Mouse (Mus musculus) limb, embryonic 12.5 days (tissue): ENCODE measurements around the gene Fhod1. TPM values are rescaled to one million over a fixed set of nuclear protein-coding genes. Genes with fewer than 3 reads are reported as not detected.

Experiments used
- ATAC-seq: fragments of 200-750 bp; cut with Nextera tagmentation; 2 replicates; pipeline ENCODE4 v1.8.0; 2017; ENCODE audit warnings: low read depth, moderate TSS enrichment; ENCODE audit not compliant: insufficient number of reproducible peaks, insufficient read depth, low FRiP score, low TSS enrichment
- H3K27ac ChIP-seq: fragments of 300-500 bp; sonication (generic); 2 replicates; pipeline ENCODE4 v1.5.1; 2016; ENCODE audit warnings: mild to moderate bottlenecking, moderate library complexity
- H3K27me3 ChIP-seq: fragments of 300-500 bp; sonication (generic); 2 replicates; pipeline ENCODE4 v1.6.1; 2016; ENCODE audit warnings: mild to moderate bottlenecking, moderate library complexity
- H3K36me3 ChIP-seq: fragments of 300-500 bp; sonication (generic); 2 replicates; pipeline ENCODE4 v1.6.1; 2016; ENCODE audit warnings: mild to moderate bottlenecking, moderate library complexity
- H3K4me1 ChIP-seq: fragments of 300-500 bp; sonication (generic); replicated peaks from 2 replicates; pipeline ENCODE4 v1.6.1; 2016
- H3K4me2 ChIP-seq: fragments of 300-500 bp; sonication (generic); 2 replicates; pipeline ENCODE4 v1.6.1; 2016; ENCODE audit warnings: mild to moderate bottlenecking, moderate library complexity
- H3K4me3 ChIP-seq: fragments of 300-500 bp; sonication (generic); replicated peaks from 2 replicates; pipeline ENCODE4 v1.5.1; 2016; ENCODE audit warnings: mild to moderate bottlenecking
- H3K9ac ChIP-seq: fragments of 300-500 bp; sonication (generic); replicated peaks from 2 replicates; pipeline ENCODE4 v1.6.1; 2016; ENCODE audit warnings: mild to moderate bottlenecking, moderate library complexity
- H3K9me3 ChIP-seq: fragments of 300-500 bp; sonication (generic); 2 replicates; pipeline ENCODE4 v1.6.1; 2016; ENCODE audit warnings: mild to moderate bottlenecking, moderate library complexity
- WGBS: fragments of 180-500 bp; shearing (Covaris S2); methylation state at CpG from one replicate; pipeline ENCODE4 v1.1.7; 2016; 5-methylcytosine and 5-hydroxymethylcytosine counted together
- polyA plus RNA-seq: library from polyadenylated mRNA; unstranded; fragments of >200 nt; fragmentation: Nextera tagmentation; extraction: Ambion mirVana; gene quantifications from 2 replicates; pipeline ENCODE4 v1.2.1, GENCODE M21; 2016

Fhod1 gene
- polyA plus RNA-seq, 1 experiment from 2014 or later: 1.6 TPM

DNA sequence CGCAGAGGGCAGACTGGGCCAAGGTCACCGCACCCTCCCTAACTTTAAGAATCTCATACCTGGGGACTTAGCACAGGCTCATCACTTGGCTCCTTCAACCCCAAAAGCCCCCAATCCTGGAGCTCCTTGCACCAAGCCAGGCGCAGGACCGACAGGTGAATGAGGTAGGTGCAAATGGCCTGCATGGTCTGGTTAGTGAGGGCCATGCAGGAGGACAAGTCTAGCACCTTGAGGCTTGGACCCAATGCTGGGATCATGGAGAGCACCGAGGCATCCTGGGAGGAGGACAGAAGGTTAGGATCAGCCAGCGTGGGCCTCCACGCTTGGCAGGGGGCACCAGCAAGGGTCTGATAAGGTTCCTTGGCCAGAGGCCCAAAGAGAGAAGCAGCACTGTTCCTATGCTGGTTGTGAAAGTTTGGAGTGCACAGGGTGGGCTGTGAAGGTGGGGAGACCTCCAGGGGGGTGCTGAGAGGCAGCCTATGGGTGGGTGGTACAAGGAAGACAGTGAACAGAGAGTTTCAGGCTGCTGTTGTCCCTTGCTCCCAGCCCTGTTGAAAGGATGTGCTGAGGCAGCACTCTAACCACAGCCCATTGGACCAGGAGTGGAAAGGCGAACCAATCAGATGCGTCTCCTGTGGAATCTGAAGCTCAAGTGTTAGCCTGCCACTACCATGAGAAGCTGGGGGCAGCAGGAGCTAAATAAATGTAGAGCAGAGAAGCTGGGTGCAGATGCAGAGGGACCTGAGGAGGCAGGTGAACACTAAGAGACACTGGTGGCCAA lies 33.9 kb downstream of the Fhod1 start:
- WGBS: 77% methylated on average over 9 of the region's 9 CpGs

DNA sequence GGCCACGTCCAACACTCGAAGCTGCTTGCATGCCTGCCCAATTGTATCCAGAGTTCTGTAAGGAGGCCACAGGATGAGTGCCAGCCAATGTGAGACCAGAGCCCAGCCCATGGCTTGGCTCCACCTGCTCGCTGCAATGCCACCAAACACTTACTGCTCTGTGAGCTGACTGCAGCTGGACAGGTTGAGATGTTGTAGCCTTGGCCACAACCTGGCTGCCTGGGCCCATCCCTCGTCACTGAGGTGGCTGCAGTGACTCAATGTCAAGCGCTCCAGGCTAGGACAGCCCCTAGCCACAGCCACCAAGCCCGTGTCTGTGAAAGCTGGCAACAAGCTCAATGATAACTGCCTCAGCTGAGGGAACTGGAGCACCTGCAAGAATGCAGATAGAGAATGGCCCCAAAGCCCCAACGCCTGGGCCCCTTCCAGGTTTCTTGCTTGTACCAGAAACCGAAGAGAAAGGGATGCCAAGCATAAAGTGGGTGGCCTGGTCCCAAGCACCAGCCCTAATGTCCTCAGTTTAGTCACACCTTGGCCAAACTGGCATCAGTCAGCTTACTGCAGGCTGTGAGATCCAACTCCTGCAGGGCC lies 34.8 kb downstream of the Fhod1 start:
- Histone ChIP-seq H3K27ac (no peak overlapping the region), H3K4me2 (no peak overlapping the region), H3K9me3 (no peaks in the 10 kb centered on the region), H3K27me3 (no peaks in the 10 kb centered on the region), H3K4me1 (no peaks in the 10 kb centered on the region), H3K9ac (no peak overlapping the region), H3K36me3 (peaks cover 96% of the 10 kb centered on the region), H3K4me3 (no peak overlapping the region)
- WGBS: 89% methylated on average over 8 of the region's 8 CpGs
- ATAC-seq: no peak

More for the DNA sequence above, 33.9 kb downstream of the Fhod1 start:
- Histone ChIP-seq H3K36me3 (peaks cover 96% of the 10 kb centered on the region), H3K9me3 (no peaks in the 10 kb centered on the region), H3K4me3 (no peak overlapping the region), H3K9ac (no peak overlapping the region), H3K27me3 (no peaks in the 10 kb centered on the region), H3K4me1 (no peaks in the 10 kb centered on the region), H3K4me2 (no peak overlapping the region), H3K27ac (no peak overlapping the region)
- ATAC-seq: no peak

DNA sequence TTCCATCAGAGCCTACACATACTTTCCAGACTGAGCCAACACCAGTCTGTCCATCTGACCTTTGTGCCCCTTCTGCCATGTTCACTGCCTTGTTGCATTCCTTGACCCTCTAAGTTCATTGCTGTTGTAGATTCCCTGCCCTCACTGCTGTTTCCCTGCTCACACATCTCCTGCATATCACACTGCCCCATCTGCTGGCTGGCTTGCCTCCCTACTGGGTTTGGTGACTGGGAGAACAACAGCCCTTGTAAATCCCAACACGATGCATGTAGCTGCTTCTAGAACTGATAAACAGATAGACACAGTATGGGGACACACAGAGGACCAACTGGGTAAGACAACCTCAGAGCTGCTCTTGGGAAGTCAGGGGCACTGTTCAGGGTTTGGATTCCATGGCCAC lies 36.0 kb downstream of the Fhod1 start:
- 86% methylated on average over 1 of the region's 1 CpGs for WGBS

DNA sequence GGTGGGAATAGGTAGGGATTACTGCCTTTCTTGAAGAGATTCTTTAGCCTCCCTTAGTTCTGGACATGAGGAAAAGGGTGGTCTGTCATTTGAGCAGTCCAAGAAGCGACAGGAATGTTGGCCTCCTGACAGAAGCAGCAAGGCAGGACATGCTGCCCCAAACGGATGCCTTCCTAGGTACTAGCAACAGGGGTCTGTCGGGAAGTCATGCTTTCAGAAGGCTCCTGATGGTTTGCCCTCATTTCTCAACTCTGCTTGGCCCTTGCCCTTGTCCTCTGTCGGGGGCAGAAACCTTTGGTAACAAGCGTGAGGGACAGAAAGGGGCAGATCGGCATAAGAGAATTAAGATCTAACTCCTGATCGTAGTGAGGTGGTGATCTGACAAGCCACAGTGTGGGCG lies 37.6 kb downstream of the Fhod1 start:
- H3K4me1 ChIP-seq: peaks cover 15% of the 10 kb centered on the region
- no peaks in the 10 kb centered on the region for H3K27me3 ChIP-seq
- H3K4me3 ChIP-seq: no peak overlapping the region
- no peak for ATAC-seq
- no peak overlapping the region for H3K4me2 ChIP-seq
- H3K27ac ChIP-seq: no peak overlapping the region
- H3K36me3 ChIP-seq: peaks cover 83% of the 10 kb centered on the region
- no peaks in the 10 kb centered on the region for H3K9me3 ChIP-seq
- 85% methylated on average over 8 of the region's 8 CpGs for WGBS
- H3K9ac ChIP-seq: no peak overlapping the region

More for the DNA sequence above, 36.0 kb downstream of the Fhod1 start:
- Histone ChIP-seq H3K4me2 (no peak overlapping the region), H3K4me1 (no peaks in the 10 kb centered on the region), H3K9me3 (no peaks in the 10 kb centered on the region), H3K4me3 (no peak overlapping the region), H3K9ac (no peak overlapping the region), H3K27me3 (no peaks in the 10 kb centered on the region), H3K36me3 (peaks cover 98% of the 10 kb centered on the region), H3K27ac (no peak overlapping the region)
- no peak for ATAC-seq

DNA sequence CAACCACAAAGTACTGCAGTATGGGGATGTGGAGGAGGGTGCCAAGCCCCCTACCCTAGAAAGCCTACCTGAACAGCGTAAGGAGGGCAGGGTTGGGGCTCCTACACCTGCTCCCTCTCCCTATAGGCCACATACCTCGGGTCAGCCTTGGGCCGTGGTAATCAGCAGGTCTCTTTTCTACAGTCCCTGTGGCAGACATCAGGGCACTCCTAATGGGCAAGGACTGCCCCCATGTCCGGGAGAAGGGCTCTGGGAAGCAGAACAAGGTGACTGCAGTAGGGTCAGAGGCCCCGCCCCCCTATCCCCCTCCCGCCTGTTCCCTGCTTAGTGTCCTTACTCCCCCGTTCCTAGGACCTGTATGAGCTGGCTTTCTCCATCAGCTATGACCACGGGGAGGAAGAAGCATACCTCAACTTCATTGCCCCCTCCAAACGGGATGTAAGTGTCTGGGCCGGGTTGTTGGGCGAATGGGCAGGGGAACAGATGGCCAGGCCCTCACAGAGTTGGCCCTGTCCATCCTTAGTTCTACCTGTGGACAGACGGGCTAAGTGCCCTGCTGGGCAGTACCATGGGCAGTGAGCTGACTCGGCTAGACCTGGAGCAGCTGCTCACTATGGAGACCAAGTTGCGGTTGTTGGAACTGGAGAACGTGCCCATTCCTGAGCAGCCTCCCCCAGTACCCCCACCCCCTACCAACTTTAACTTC lies 38.5 kb downstream of the Fhod1 start:
- H3K27ac ChIP-seq: no peak overlapping the region
- H3K4me2 ChIP-seq: no peak overlapping the region
- no peaks in the 10 kb centered on the region for H3K9me3 ChIP-seq
- H3K4me3 ChIP-seq: no peak overlapping the region
- no peaks in the 10 kb centered on the region for H3K27me3 ChIP-seq
- H3K36me3 ChIP-seq: peaks cover 82% of the 10 kb centered on the region
- no peak for ATAC-seq
- peaks cover 21% of the 10 kb centered on the region for H3K4me1 ChIP-seq
- 81% methylated on average over 15 of the region's 15 CpGs for WGBS
- H3K9ac ChIP-seq: no peak overlapping the region

DNA sequence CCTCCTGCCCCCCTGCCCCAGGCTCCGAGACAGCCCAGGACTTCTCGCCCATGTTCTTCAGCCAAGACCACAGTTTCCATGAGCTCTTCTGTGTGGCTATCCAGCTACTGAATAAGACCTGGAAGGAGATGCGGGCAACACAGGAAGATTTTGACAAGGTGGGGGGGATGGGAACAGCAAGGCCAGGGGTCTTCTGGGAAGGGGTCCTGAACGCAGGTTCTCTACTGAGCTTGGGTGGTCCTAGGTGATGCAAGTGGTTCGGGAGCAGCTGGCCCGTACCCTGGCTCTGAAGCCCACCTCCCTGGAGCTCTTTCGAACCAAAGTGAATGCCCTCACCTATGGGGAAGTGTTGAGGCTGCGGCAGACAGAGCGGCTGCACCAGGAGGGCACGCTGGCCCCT lies 39.3 kb downstream of the Fhod1 start:
- H3K9ac ChIP-seq: no peak overlapping the region
- H3K9me3 ChIP-seq: no peaks in the 10 kb centered on the region
- no peak overlapping the region for H3K4me3 ChIP-seq
- 95% methylated on average over 10 of the region's 10 CpGs for WGBS
- H3K4me2 ChIP-seq: no peak overlapping the region
- H3K4me1 ChIP-seq: peaks cover 21% of the 10 kb centered on the region
- ATAC-seq: no peak
- no peaks in the 10 kb centered on the region for H3K27me3 ChIP-seq
- H3K27ac ChIP-seq: no peak overlapping the region
- peaks cover 82% of the 10 kb centered on the region for H3K36me3 ChIP-seq

DNA sequence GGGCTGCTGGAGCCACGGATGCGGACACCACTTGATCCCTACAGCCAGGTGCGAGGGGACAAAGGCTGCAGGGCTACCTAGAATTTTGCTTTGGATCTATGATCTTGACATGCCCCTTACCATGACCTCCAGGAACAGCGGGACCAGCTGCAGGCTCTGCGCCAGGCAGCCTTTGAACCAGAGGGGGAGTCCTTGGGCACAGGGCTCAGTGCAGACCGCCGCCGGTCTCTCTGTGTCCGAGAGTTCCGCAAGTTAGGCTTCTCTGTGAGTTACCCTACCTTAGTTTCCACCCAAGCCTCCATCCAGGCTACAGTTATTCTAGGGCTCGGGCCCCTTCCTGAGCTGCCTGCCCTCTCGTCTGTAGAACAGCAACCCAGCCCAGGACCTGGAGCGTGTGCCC lies 40.1 kb downstream of the Fhod1 start:
- H3K9ac ChIP-seq: no peak overlapping the region
- H3K4me1 ChIP-seq: peaks cover 21% of the 10 kb centered on the region
- no peak overlapping the region for H3K27ac ChIP-seq
- H3K4me3 ChIP-seq: no peak overlapping the region
- H3K4me2 ChIP-seq: no peak overlapping the region
- H3K36me3 ChIP-seq: peaks cover 82% of the 10 kb centered on the region
- no peaks in the 10 kb centered on the region for H3K9me3 ChIP-seq
- ATAC-seq: no peak
- no peaks in the 10 kb centered on the region for H3K27me3 ChIP-seq
- WGBS: 96% methylated on average over 13 of the region's 13 CpGs

DNA sequence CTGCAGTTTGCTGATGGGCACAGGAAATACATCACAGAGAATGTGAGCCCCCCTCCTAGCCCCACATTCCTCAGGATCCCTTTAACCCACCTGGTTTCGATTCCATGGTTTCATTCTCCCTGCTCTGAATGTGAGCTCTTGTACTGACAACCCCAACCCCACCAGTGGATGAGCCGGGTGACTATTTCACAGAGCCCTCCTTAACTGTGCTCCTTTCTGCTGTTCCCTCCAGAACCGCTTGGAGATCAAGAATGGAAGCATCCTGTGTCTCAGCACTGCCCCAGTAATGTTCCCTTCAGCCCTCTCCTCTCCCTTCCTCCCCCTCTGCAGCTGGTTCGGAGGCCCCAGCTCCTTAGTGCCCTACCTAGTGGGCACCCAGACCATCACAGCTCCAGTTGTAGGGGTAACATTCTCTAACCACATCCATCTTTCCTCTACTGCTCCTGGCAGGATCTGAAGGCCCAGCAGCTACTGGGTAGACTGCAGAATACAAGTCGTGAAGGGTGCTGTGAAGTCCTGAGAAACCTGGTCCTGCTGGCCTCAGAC lies 41.5 kb downstream of the Fhod1 start:
- Histone ChIP-seq H3K9ac (peak overlapping the region; percentile 54), H3K4me2 (peak overlapping the region; percentile 74), H3K27me3 (no peaks in the 10 kb centered on the region), H3K9me3 (no peaks in the 10 kb centered on the region), H3K4me1 (peaks cover 21% of the 10 kb centered on the region), H3K4me3 (peak overlapping the region; percentile 38), H3K27ac (peak overlapping the region; percentile 62), H3K36me3 (peaks cover 82% of the 10 kb centered on the region)
- 37% methylated on average over 5 of the region's 5 CpGs for WGBS
- ATAC-seq: peak; percentile 20; the same call in 1 of the 2 replicates

DNA sequence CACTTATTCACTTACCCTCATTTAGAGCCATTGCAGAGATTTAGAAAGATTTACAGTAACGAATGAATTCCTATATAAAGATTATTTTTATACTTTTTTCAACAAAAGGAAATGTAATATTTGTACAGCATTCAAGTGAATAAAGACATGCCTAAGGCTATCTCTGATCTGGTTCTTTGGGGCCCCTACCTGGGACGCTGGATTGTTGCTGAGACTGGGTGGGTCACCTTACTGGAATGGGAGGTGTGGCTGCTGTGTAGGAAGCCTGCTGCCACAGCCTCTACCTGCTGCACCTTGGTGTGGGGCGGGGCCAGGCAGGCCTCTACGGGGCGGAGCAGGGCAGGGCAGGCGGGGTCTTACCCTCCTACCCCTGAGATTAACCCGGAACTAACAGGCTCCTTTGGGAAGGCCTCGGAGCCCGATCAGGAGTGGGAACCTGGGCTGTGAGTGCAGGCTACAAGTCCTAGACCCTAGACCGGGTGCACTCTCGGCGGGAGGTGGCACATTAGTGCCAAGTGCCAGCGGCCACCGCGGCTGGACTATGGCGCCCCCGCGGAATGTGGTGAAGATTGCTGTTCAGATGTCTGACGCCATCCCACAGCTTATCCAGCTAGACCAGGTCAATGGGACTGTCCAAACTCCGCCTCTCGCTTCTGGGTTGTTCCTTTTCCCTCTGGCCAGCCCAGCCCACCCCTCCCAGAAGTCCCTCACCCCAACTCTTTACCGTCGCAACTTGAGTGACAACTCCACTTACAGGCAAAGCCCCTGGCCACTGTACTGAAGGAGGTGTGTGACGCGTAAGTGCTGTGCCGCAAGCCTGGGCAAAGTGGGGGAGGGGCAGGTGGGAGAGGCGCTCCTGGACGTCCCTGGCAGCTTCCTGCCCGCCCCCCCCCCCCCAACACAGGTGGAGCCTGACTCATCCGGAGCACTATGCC lies 42.3 kb downstream of the Fhod1 start, which contains the start of gene Elmo3:
Gene Elmo3 (plus strand): TSS at position 391 of the 935 bp plus-strand sequence.
- Histone ChIP-seq H3K9me3 (no peaks in the 10 kb centered on the region), H3K9ac (peak within 1 kb of the TSS; percentile 54), H3K27ac (peak within 1 kb of the TSS; percentile 62), H3K4me2 (peak within 1 kb of the TSS; percentile 74), H3K4me1 (peaks cover 21% of the 10 kb centered on the region), H3K36me3 (peaks cover 84% of the 10 kb centered on the region), H3K4me3 (peak within 1 kb of the TSS; percentile 38), H3K27me3 (no peaks in the 10 kb centered on the region)
- ATAC-seq: peak; percentile 73
- 9% methylated on average over 30 of the region's 30 CpGs for WGBS

DNA sequence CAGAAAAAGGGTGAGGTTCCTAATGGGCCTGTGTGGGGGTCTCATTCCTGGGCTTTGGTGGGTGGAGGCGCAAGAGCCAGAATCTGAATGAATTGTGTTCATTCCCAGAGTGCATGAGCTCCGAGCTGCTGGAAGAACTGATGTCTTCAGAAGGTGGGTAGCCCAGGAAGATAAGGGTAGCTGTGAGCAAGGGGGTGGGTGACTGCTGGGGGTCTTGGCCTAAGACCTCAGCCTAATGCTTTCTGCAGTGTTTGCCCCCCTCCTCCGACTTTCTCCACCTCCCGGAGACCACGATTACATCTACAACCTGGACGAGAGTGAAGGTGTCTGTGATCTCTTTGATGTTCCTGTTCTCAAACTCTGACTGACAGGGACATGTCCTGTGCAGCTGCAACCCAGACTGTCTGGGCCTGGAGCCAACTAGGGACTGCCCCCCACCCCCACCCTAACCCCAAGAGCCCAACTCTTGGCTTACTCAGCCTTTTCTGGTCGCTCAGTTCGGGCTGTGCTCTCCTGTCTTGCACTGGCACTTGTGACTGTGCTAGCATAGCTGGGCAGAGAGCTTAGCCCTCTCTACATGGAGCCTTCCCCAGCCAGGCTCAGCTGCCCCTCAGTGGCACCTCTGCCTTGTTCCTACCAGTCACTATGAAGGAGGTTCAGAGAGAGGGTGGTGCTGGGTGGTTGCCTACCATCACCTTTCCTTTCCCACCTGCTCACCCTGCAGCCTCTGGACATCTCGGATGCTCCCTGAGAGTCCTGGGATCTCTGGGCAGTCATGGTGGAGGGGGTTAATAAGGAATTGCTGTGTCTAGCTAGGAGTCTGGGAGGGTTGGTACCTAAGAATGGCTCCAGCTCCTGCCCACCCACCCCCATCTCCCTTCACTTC lies 43.2 kb downstream of the Fhod1 start:
- Histone ChIP-seq H3K27ac (peak overlapping the region; percentile 56), H3K9ac (no peak overlapping the region), H3K27me3 (no peaks in the 10 kb centered on the region), H3K9me3 (no peaks in the 10 kb centered on the region), H3K36me3 (peaks cover 84% of the 10 kb centered on the region), H3K4me2 (no peak overlapping the region), H3K4me3 (no peak overlapping the region), H3K4me1 (peaks cover 21% of the 10 kb centered on the region)
- ATAC-seq: no peak
- WGBS: 69% methylated on average over 9 of the region's 9 CpGs
